Mouse (Mus musculus): ENCODE results near the gene Bok.

Gene Bok

GRCm38 (mm10) chr1:93689901-93690496 lies 4.5 kb downstream of the Bok start:
- DNase-seq (ENCODE audit: low read depth, low spot score): no peak

- no peak for DNase-seq (ENCODE audit: low read depth, low spot score)
Observed at GRCm38 (mm10) chr1:93691106-93691505, 5.6 kb downstream of the Bok start.

- no peak for DNase-seq (ENCODE audit: low read depth, low spot score)
Observed at GRCm38 (mm10) chr1:93691786-93692357, 6.4 kb downstream of the Bok start.

GRCm38 (mm10) chr1:93692773-93693172 lies 7.3 kb downstream of the Bok start:
- no peak for DNase-seq (ENCODE audit: low read depth, low spot score)

GRCm38 (mm10) chr1:93693502-93693901 lies 8.0 kb downstream of the Bok start:
- DNase-seq (ENCODE audit: low read depth, low spot score): no peak

- DNase-seq (ENCODE audit: low read depth, low spot score): no peak
Observed at GRCm38 (mm10) chr1:93693943-93694342, 8.5 kb downstream of the Bok start.

GRCm38 (mm10) chr1:93694966-93695365 lies 9.5 kb downstream of the Bok start:
- peak; percentile 62 for DNase-seq (ENCODE audit: low read depth, low spot score)

- DNase-seq (ENCODE audit: low read depth, low spot score): no peak
Observed at GRCm38 (mm10) chr1:93697317-93697716, 11.9 kb downstream of the Bok start.

- DNase-seq (ENCODE audit: low read depth, low spot score): no peak
Observed at GRCm38 (mm10) chr1:93699159-93699558, 13.7 kb downstream of the Bok start.

GRCm38 (mm10) chr1:93702106-93702505 lies 16.6 kb downstream of the Bok start:
- no peak for DNase-seq (ENCODE audit: low read depth, low spot score)

- DNase-seq (ENCODE audit: low read depth, low spot score): no peak
Observed at GRCm38 (mm10) chr1:93703472-93704048, 18.1 kb downstream of the Bok start.

GRCm38 (mm10) chr1:93704341-93704740 lies 18.9 kb downstream of the Bok start:
- no peak for DNase-seq (ENCODE audit: low read depth, low spot score)

- DNase-seq (ENCODE audit: low read depth, low spot score): no peak
Observed at GRCm38 (mm10) chr1:93705389-93705788, 19.9 kb downstream of the Bok start.

GRCm38 (mm10) chr1:93716166-93716565 lies 30.7 kb downstream of the Bok start:
- no peak for DNase-seq (ENCODE audit: low read depth, low spot score)

GRCm38 (mm10) chr1:93721557-93721956 lies 36.1 kb downstream of the Bok start:
- DNase-seq (ENCODE audit: low read depth, low spot score): no peak

- DNase-seq (ENCODE audit: low read depth, low spot score): no peak
Observed at GRCm38 (mm10) chr1:93724623-93725022, 39.2 kb downstream of the Bok start.

- DNase-seq (ENCODE audit: low read depth, low spot score): no peak
Observed at GRCm38 (mm10) chr1:93725665-93726064, 40.2 kb downstream of the Bok start.

- DNase-seq (ENCODE audit: low read depth, low spot score): no peak
Observed at GRCm38 (mm10) chr1:93726116-93726515, 40.7 kb downstream of the Bok start.

GRCm38 (mm10) chr1:93726974-93727373 lies 41.5 kb downstream of the Bok start:
- DNase-seq (ENCODE audit: low read depth, low spot score): peak; percentile 28

- no peak for DNase-seq (ENCODE audit: low read depth, low spot score)
Observed at GRCm38 (mm10) chr1:93731103-93731502, 45.6 kb downstream of the Bok start.

GRCm38 (mm10) chr1:93731880-93732281 lies 46.4 kb downstream of the Bok start:
- DNase-seq (ENCODE audit: low read depth, low spot score): no peak

GRCm38 (mm10) chr1:93735859-93736258 lies 50.4 kb downstream of the Bok start:
- no peak for DNase-seq (ENCODE audit: low read depth, low spot score)

GRCm38 (mm10) chr1:93737711-93738110 lies 52.3 kb downstream of the Bok start:
- no peak for DNase-seq (ENCODE audit: low read depth, low spot score)
